Mouse (Mus musculus) ES-Bruce4 (cell line): ENCODE results near the gene Mtmr3. TPM values are rescaled to one million over a fixed set of nuclear protein-coding genes. Genes with fewer than 3 reads are reported as not detected.
"Not testable (repeated sequence)": the region's sequence is repeated elsewhere in the genome, so short reads cannot be mapped to it uniquely, and the experiment has no call there.

Experiments
- H3K27ac ChIP-seq: 2 replicates; pipeline ENCODE4 v1.5.1; 2012; ENCODE audit warnings: low read length, inconsistent platforms; ENCODE audit not compliant: insufficient read depth
- H3K27me3 ChIP-seq: 2 replicates; pipeline ENCODE4 v1.6.1; 2012; ENCODE audit warnings: mild to moderate bottlenecking, low read length, inconsistent platforms; ENCODE audit not compliant: control insufficient read depth, poor library complexity, insufficient read depth, severe bottlenecking
- H3K36me3 ChIP-seq: 2 replicates; pipeline ENCODE4 v1.6.1; 2012; ENCODE audit warnings: inconsistent platforms, mild to moderate bottlenecking, low read length, moderate library complexity; ENCODE audit not compliant: control insufficient read depth, poor library complexity, insufficient read depth, severe bottlenecking
- H3K4me1 ChIP-seq: one replicate; pipeline ENCODE4 v1.8.1; 2011; ENCODE audit warnings: low read length; ENCODE audit not compliant: control insufficient read depth, insufficient read depth
- H3K4me3 ChIP-seq: 2 replicates; pipeline ENCODE4 v1.5.1; 2011; ENCODE audit warnings: low read depth, mild to moderate bottlenecking, low read length
- H3K9ac ChIP-seq: 2 replicates; pipeline ENCODE4 v1.6.1; 2012; ENCODE audit warnings: low read depth, mild to moderate bottlenecking, inconsistent platforms; ENCODE audit not compliant: poor library complexity, severe bottlenecking
- H3K9me3 ChIP-seq: replicated peaks from 2 replicates; pipeline ENCODE4 v1.6.1; 2012; ENCODE audit warnings: mild to moderate bottlenecking, low read length, inconsistent platforms; ENCODE audit not compliant: control insufficient read depth, poor library complexity, insufficient read depth, severe bottlenecking
- CTCF ChIP-seq: IDR thresholded peaks from one replicate; pipeline ENCODE4 v1.8.1; 2011; ENCODE audit warnings: low read depth, low read length
- EP300 ChIP-seq: IDR thresholded peaks from 2 replicates; pipeline ENCODE4 v1.6.1; 2011; ENCODE audit warnings: low read depth, low read length; ENCODE audit not compliant: insufficient read depth
- POLR2A ChIP-seq: IDR thresholded peaks from one replicate; pipeline ENCODE4 v1.8.1; 2011; ENCODE audit warnings: low read length; ENCODE audit not compliant: insufficient read depth
- polyA plus RNA-seq: library from polyadenylated mRNA; stranded (reverse); fragments of >200 nt; gene quantifications from 2 replicates; pipeline ENCODE4 v1.2.4, GENCODE M21; 2011; ENCODE audit warnings: low read depth; ENCODE audit not compliant: missing spikeins, insufficient read depth, insufficient read length

The Mtmr3 gene
- polyA plus RNA-seq, 1 experiment, result 26.8 TPM

DNA sequence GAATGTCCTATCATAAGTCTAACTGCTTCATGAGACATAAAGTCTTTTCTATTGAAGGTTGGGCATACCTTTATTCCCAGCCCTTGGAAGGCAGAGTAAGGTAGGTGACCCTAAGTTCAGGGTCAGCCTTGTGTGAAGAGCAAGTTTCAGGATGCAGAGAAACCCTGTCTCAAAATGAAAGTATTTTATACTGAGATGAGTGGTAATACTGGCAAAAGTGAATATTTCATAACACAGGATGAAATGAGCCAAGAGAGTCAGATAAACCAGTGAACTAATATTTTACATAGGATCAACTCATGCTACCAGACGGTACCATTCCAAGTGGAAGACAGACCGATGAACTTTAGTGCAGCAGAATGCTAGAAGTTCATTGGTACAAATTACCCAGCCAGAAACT is 3.7 kb upstream of the Mtmr3 start:
- no peak for TF ChIP-seq POLR2A
- TF ChIP-seq EP300, result no peak
- no peak for TF ChIP-seq CTCF
- Histone ChIP-seq H3K36me3 (no peaks in the 10 kb centered on the region), H3K27me3 (no peaks in the 10 kb centered on the region), H3K27ac (no peak overlapping the region), H3K4me3 (no peak overlapping the region), H3K4me1 (no peaks in the 10 kb centered on the region), H3K9ac (no peak overlapping the region), H3K9me3 (no peaks in the 10 kb centered on the region)

DNA sequence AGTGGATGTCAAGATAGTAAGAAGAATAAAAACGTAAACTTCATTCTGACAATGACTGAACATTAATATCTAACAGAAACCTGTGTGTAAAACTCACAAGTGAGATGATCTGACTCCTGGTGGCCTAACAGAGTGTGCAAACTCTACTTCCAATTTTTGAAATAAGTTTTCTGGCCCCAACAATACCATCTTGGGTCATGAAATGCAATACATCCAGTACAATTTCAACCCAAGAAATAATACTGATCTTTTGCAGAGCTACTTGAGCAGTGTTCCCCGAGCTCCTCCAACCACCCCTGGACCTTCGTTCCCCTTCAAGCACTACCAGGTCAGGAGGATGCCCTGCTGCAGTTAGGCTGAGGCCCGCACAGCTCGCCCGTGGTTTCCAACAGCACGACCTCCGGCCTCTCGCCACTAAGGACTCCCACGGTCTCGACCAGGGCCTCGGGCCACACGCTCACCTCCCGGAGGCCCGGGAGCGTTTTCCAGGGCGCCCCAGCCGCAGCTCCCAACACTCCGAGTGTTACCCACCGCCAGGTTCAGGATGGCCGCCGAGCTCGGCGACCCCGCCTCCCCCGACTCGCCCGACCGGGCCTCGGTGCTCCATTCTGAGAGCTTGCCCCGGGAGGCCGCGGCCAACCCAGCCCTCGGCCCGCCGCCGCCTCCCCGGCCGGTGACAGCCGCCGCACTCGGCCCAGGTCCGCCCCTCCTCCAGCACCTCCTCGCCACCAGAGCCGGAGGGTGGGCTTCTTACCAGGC is 635 bp downstream of the Mtmr3 start:
- H3K9me3 ChIP-seq, result no peaks in the 10 kb centered on the region
- H3K4me1 ChIP-seq, result no peaks in the 10 kb centered on the region
- peak overlapping the region; percentile 99 for H3K9ac ChIP-seq
- TF ChIP-seq CTCF, result no peak
- no peak for TF ChIP-seq EP300
- no peak for TF ChIP-seq POLR2A
- H3K27ac ChIP-seq, result no peak overlapping the region
- no peaks in the 10 kb centered on the region for H3K27me3 ChIP-seq
- peak overlapping the region; percentile 84 for H3K4me3 ChIP-seq
- H3K36me3 ChIP-seq, result no peaks in the 10 kb centered on the region

DNA sequence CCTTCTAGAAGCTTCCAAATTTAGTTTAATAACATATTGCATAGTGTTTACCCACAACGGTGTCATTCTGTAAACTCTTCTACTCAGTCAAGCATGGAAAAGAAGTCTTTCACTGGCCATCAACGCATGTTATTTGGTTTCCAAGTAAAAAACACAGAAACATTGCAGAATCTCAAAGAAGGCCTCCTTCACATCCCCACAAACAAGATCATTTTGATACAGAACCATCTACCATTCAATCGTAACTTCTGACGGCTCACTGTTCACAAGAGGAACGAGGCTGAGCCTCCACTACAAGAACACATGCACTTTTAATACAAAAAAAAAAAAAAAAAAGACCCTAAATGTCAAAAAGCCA is 1.2 kb downstream of the Mtmr3 start:
- H3K9ac ChIP-seq, result peak overlapping the region; percentile 99
- H3K4me1 ChIP-seq, result no peaks in the 10 kb centered on the region
- TF ChIP-seq EP300, result no peak
- TF ChIP-seq POLR2A, result no peak
- TF ChIP-seq CTCF, result no peak
- no peak overlapping the region for H3K4me3 ChIP-seq
- H3K36me3 ChIP-seq, result no peaks in the 10 kb centered on the region
- no peak overlapping the region for H3K27ac ChIP-seq
- no peaks in the 10 kb centered on the region for H3K27me3 ChIP-seq
- H3K9me3 ChIP-seq, result no peaks in the 10 kb centered on the region

DNA sequence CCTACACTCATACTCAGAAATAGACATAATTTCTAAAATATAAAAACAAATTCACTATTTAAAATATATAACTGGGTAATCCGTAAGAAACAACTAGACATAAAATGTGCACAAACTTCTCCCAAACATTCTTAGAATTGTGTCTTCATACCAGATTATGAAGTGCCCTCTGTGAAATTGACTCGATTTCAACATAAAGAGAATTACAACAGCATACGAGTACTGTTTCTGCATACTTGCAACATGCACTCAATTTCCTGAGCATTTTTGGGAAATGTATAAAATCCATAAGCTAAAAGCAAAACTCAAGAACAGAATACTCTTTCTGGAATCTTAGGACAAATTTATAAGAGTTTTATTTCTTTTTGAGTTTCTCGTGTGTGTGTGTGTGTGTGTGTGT is 2.9 kb downstream of the Mtmr3 start:
- Histone ChIP-seq H3K4me1 (no peaks in the 10 kb centered on the region), H3K9ac (no peak overlapping the region), H3K4me3 (no peak overlapping the region), H3K27me3 (no peaks in the 10 kb centered on the region), H3K36me3 (no peaks in the 10 kb centered on the region), H3K9me3 (no peaks in the 10 kb centered on the region), H3K27ac (no peak overlapping the region)
- TF ChIP-seq CTCF (no peak), EP300 (no peak)

DNA sequence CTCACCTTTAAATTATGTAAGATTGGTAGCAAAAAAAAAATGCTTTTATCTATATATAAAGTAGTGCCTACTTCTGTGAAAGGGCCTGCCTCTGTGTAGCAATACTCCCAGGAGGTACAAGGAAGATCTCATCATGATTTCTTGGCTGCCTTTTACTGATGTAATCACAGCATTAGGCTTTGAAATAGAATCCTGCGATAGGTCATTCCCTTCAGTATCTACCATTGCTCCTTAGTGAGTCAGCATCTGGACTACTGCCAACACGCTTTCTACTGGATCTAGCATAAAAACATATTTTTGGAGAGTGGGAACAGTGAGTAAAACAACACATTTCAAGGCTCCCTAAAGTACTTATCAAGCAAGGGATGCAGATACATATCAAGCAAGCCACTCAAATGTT is 16.0 kb downstream of the Mtmr3 start:
- Histone ChIP-seq H3K9ac (no peak overlapping the region), H3K36me3 (no peaks in the 10 kb centered on the region), H3K27ac (no peak overlapping the region), H3K9me3 (no peaks in the 10 kb centered on the region), H3K4me3 (no peak overlapping the region), H3K4me1 (no peaks in the 10 kb centered on the region), H3K27me3 (no peaks in the 10 kb centered on the region)
- TF ChIP-seq CTCF, result no peak
- no peak for TF ChIP-seq EP300
- TF ChIP-seq POLR2A, result no peak

DNA sequence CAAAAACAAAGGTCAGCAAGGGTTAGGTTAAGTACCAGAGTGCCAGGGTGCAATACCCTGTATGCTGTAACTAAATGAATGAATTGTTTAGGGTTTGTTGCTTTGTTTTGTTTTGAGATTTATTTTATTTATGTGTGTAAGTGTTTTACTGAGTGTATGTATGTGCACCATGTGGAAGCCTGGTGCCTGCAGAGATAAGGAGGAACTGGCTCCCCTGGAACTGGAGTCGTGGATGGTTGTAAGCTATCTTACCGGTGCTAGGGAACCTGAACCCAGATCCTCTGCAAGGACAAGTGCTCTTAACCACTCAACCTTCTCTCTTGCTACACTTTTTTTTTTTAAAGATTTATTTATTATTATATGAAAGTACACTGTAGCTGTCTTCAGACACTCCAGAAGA is 17.6 kb downstream of the Mtmr3 start:
- Histone ChIP-seq H3K4me1 (no peaks in the 10 kb centered on the region), H3K27me3 (no peaks in the 10 kb centered on the region), H3K9me3 (no peaks in the 10 kb centered on the region), H3K9ac (no peak overlapping the region), H3K4me3 (no peak overlapping the region), H3K27ac (no peak overlapping the region), H3K36me3 (no peaks in the 10 kb centered on the region)
- no peak for TF ChIP-seq POLR2A

DNA sequence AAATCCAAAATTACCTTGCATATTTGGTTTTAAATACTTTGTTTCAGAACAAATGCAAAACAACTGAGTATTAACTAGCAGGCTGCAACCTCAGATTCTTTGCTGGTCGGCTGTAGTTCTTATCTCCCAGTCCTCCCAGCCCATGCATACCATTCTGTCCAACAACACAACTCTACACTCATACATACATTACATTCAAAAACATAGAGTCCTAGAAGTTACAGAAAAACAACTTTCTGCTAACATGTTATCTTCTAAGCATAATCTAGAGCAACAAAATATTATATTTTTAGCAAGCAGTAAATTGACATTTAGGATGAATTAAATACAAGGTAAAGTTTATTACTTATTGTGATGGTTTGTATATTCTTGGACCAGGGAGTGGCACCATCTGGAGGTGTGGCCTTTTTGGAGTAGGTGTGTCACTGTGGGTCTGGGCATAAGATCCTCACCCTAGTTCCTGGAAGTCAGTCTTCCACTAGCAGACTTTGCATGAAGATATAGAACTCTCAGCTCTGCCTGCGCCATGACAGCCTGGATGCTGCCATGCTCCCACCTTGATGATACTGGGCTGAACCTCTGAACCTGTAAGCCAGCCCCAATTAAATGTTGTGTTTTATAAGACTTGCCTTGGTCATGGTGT is 18.5 kb downstream of the Mtmr3 start:
- H3K36me3 ChIP-seq, H3K4me3 ChIP-seq, H3K27ac ChIP-seq, H3K9me3 ChIP-seq, H3K27me3 ChIP-seq, H3K9ac ChIP-seq, H3K4me1 ChIP-seq: not testable (repeated sequence)
